Mouse (Mus musculus): ENCODE data around the gene Sult1e1. TPM values are rescaled to one million over a fixed set of nuclear protein-coding genes. Genes with fewer than 3 reads are reported as not detected.
A peak's percentile ranks its signal among the peaks of the same experiment; 100 is the strongest.

Sult1e1 gene
- total and polyA plus RNA-seq, 3 experiments: not detected

DNA sequence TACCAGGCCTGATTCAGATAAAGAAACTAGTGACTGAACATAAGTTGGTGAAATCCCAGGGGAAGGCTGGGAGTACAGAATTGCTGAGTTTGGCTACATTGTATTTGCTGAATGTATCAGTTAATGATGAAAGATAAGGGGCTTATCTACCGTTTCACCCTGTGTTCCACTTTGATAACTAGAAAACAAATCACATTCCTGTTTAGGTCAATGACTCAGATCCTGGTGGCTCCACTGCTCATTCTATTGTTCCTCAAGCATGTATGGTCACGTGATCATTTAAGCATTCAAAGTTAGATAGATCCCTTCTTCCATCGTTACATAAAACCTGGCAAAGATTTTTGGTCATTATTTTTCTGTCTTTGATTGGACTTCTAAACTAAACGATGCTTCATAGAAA lies 28.9 kb downstream of the Sult1e1 start:
- H3K9me3 ChIP-seq (replicated peaks; ENCODE audit: insufficient read depth, low read length): no peaks in the 10 kb centered on the region
- no peak overlapping the region for H3K9ac ChIP-seq (ENCODE audit: control insufficient read depth, low read depth, low read length, poor library complexity, severe bottlenecking)
- H3K27me3 ChIP-seq (ENCODE audit: control insufficient read depth in 1 of 2, insufficient read depth in 2 of 2, low read length in 2 of 2): no peaks in the 10 kb centered on the region
- DNase-seq (ENCODE audit: low read depth, low spot score): no peak
- no peaks in the 10 kb centered on the region for H3K4me1 ChIP-seq (ENCODE audit: control insufficient read depth in 1 of 2, insufficient read depth in 2 of 2, low read length in 2 of 2)
- H3K79me2 ChIP-seq (ENCODE audit: control insufficient read depth, insufficient read depth, low read length, poor library complexity): no peaks in the 10 kb centered on the region
- no peak overlapping the region for H3K4me3 ChIP-seq (ENCODE audit: control insufficient read depth in 1 of 2, insufficient read depth in 1 of 2, low read depth in 2 of 2, low read length in 2 of 2)
- TF ChIP-seq POLR2A (IDR thresholded peaks at IDR 0.05; ENCODE audit: control insufficient read depth in 1 of 2, insufficient read depth in 1 of 2, low read depth in 1 of 2, low read length in 2 of 2, poor library complexity in 1 of 2) (no peak), CTCF (IDR thresholded peaks at IDR 0.05 in 2 of 3, conservative IDR thresholded peaks at IDR 0.05 in 1 of 3; ENCODE audit: control insufficient read depth in 1 of 3, insufficient read depth in 1 of 3, low read depth in 2 of 3, low read length in 3 of 3, poor library complexity in 1 of 3, severe bottlenecking in 1 of 3) (no peak), JUND (IDR thresholded peaks at IDR 0.05; ENCODE audit: low read depth, low read length) (no peak), USF1 (IDR thresholded peaks at IDR 0.05; ENCODE audit: low read depth, low read length) (peak; percentile 29; the same call in 1 of the 2 replicates)
- no peak overlapping the region for H3K27ac ChIP-seq (ENCODE audit: control insufficient read depth, low read depth, low read length)
- no peaks in the 10 kb centered on the region for H3K36me3 ChIP-seq (ENCODE audit: control insufficient read depth in 1 of 2, insufficient read depth in 2 of 2, low read length in 2 of 2)

DNA sequence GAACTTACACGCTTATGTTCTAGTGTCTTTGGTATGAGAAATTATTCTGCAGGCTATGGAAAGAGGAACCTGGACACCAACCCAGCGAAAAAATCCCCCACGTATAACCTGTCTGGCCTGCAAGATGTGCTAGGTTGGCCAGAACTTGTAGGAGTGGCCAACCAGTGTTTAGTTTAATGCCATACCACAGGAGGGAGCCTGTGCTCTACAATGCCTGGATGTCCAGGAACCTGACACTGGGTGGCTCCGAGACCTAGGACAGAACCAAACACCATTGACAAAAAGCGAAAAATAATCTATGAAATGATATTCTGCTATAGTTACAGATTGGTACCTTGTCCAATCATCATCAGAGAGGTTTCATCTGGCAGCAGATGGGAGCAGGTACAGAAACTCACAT lies 31.2 kb downstream of the Sult1e1 start:
- Histone ChIP-seq H3K4me3 (ENCODE audit: control insufficient read depth in 1 of 2, insufficient read depth in 1 of 2, low read depth in 2 of 2, low read length in 2 of 2) (no peak overlapping the region), H3K9me3 (replicated peaks; ENCODE audit: insufficient read depth, low read length) (no peaks in the 10 kb centered on the region), H3K79me2 (ENCODE audit: control insufficient read depth, insufficient read depth, low read length, poor library complexity) (no peaks in the 10 kb centered on the region), H3K36me3 (ENCODE audit: control insufficient read depth in 1 of 2, insufficient read depth in 2 of 2, low read length in 2 of 2) (no peaks in the 10 kb centered on the region), H3K27me3 (ENCODE audit: control insufficient read depth in 1 of 2, insufficient read depth in 2 of 2, low read length in 2 of 2) (no peaks in the 10 kb centered on the region), H3K9ac (ENCODE audit: control insufficient read depth, low read depth, low read length, poor library complexity, severe bottlenecking) (no peak overlapping the region), H3K27ac (ENCODE audit: control insufficient read depth, low read depth, low read length) (no peak overlapping the region), H3K4me1 (ENCODE audit: control insufficient read depth in 1 of 2, insufficient read depth in 2 of 2, low read length in 2 of 2) (no peaks in the 10 kb centered on the region)
- TF ChIP-seq MAFK (IDR thresholded peaks at IDR 0.05; ENCODE audit: borderline replicate concordance, low read depth, low read length) (no peak), GATA1 (IDR thresholded peaks at IDR 0.05; ENCODE audit: low read depth, low read length) (no peak), MEF2A (IDR thresholded peaks at IDR 0.05; ENCODE audit: extremely low read depth, insufficient replicate concordance, low read depth, low read length, poor library complexity, severe bottlenecking) (no peak), TBP (IDR thresholded peaks at IDR 0.05; ENCODE audit: low read depth, low read length) (no peak), EP300 (IDR thresholded peaks at IDR 0.05; ENCODE audit: low read depth in 1 of 2, low read length in 2 of 2) (no peak), TAL1 (IDR thresholded peaks at IDR 0.05; ENCODE audit: low read length) (no peak), NRF1 (IDR thresholded peaks at IDR 0.05; ENCODE audit: insufficient read depth, low read depth, low read length, poor library complexity, severe bottlenecking) (no peak)
- no peak for DNase-seq (ENCODE audit: low read depth, low spot score)

DNA sequence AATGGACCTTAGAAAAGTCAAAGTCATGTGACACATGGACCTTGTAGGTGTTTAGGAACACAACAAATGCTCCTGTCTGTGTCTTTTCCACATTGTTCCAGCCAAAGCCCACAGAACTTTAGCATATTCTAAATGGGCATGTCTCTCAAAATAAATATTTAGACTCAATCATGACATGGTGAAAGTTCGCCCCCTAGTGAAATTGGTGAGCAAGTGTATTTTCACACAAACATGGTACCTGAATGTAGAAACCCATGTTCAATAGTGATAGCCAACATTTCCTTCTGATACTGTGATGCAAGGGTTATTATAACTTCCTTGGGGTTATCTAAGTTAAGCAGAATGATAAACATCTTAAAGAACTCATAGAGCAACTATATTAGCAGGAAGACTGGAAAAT lies 40.5 kb downstream of the Sult1e1 start:
- H3K9me3 ChIP-seq (replicated peaks; ENCODE audit: insufficient read depth, low read length): no peaks in the 10 kb centered on the region
- H3K27ac ChIP-seq (ENCODE audit: control insufficient read depth, low read depth, low read length): no peak overlapping the region
- no peaks in the 10 kb centered on the region for H3K27me3 ChIP-seq (ENCODE audit: control insufficient read depth in 1 of 2, insufficient read depth in 2 of 2, low read length in 2 of 2)
- H3K4me1 ChIP-seq (ENCODE audit: control insufficient read depth in 1 of 2, insufficient read depth in 2 of 2, low read length in 2 of 2): no peaks in the 10 kb centered on the region
- no peak for TF ChIP-seq TAL1 (IDR thresholded peaks at IDR 0.05; ENCODE audit: low read length)
- no peak for TF ChIP-seq SIN3A (IDR thresholded peaks at IDR 0.05; ENCODE audit: low read length)
- TF ChIP-seq E2F4 (IDR thresholded peaks at IDR 0.05; ENCODE audit: borderline replicate concordance, low read depth, low read length): no peak
- TF ChIP-seq CTCF (IDR thresholded peaks at IDR 0.05 in 2 of 3, conservative IDR thresholded peaks at IDR 0.05 in 1 of 3; ENCODE audit: control insufficient read depth in 1 of 3, insufficient read depth in 1 of 3, low read depth in 2 of 3, low read length in 3 of 3, poor library complexity in 1 of 3, severe bottlenecking in 1 of 3): peak in 2 of 3 experiments; percentile 17 to 40; a peak in 2 of 6 replicates
- TF ChIP-seq MAZ (IDR thresholded peaks at IDR 0.05; ENCODE audit: low read depth, low read length): no peak
- TF ChIP-seq RAD21 (IDR thresholded peaks at IDR 0.05; ENCODE audit: low read depth, low read length): peak; percentile 40
- TF ChIP-seq MAFK (IDR thresholded peaks at IDR 0.05; ENCODE audit: borderline replicate concordance, low read depth, low read length): no peak
- TF ChIP-seq ZKSCAN1 (IDR thresholded peaks at IDR 0.05; ENCODE audit: low read depth, low read length): no peak
- TF ChIP-seq SMC3 (IDR thresholded peaks at IDR 0.05; ENCODE audit: low read depth, low read length): peak; percentile 37
- H3K36me3 ChIP-seq (ENCODE audit: control insufficient read depth in 1 of 2, insufficient read depth in 2 of 2, low read length in 2 of 2): no peaks in the 10 kb centered on the region
- no peak overlapping the region for H3K4me3 ChIP-seq (ENCODE audit: control insufficient read depth in 1 of 2, insufficient read depth in 1 of 2, low read depth in 2 of 2, low read length in 2 of 2)
- no peak overlapping the region for H3K9ac ChIP-seq (ENCODE audit: control insufficient read depth, low read depth, low read length, poor library complexity, severe bottlenecking)
- H3K79me2 ChIP-seq (ENCODE audit: control insufficient read depth, insufficient read depth, low read length, poor library complexity): no peaks in the 10 kb centered on the region
- peak; percentile 16 for DNase-seq (ENCODE audit: low read depth, low spot score)

Measured in MEL (cell line).